Mouse (Mus musculus) stomach, postnatal 0 days (tissue): ENCODE data around the gene Alkbh1. TPM values are rescaled to one million over a fixed set of nuclear protein-coding genes. Genes with fewer than 3 reads are reported as not detected.

Experiments
- ATAC-seq: fragments of 200-750 bp; cut with Nextera tagmentation; 2 replicates; pipeline ENCODE4 v1.8.0; 2017; ENCODE audit not compliant: low FRiP score, low TSS enrichment
- DNase-seq: peaks from one replicate; pipeline ENCODE4 v3.0.0-alpha.2; 2016; ENCODE audit warnings: low spot score
- H3K27ac ChIP-seq: fragments of 300-500 bp; sonication (generic); replicated peaks from 2 replicates; pipeline ENCODE4 v1.5.1; 2014; ENCODE audit warnings: mild to moderate bottlenecking, control low read depth
- H3K27me3 ChIP-seq: fragments of 300-500 bp; sonication (generic); 2 replicates; pipeline ENCODE4 v1.6.1; 2014; ENCODE audit warnings: low read length; ENCODE audit not compliant: control insufficient read depth, insufficient read depth
- H3K36me3 ChIP-seq: fragments of 300-500 bp; sonication (generic); 2 replicates; pipeline ENCODE4 v1.6.1; 2014; ENCODE audit warnings: low read length, mixed read lengths; ENCODE audit not compliant: control insufficient read depth, insufficient read depth
- H3K4me1 ChIP-seq: fragments of 300-500 bp; sonication (generic); replicated peaks from 2 replicates; pipeline ENCODE4 v1.6.1; 2014; ENCODE audit warnings: antibody characterized with exemption; ENCODE audit not compliant: control insufficient read depth, insufficient read depth
- H3K4me2 ChIP-seq: fragments of 300-500 bp; sonication (generic); replicated peaks from 2 replicates; pipeline ENCODE4 v1.6.1; 2014; ENCODE audit warnings: low read depth, mild to moderate bottlenecking, control low read depth, moderate library complexity
- H3K4me3 ChIP-seq: fragments of 300-500 bp; sonication (generic); 2 replicates; pipeline ENCODE4 v1.5.1; 2014; ENCODE audit warnings: low read depth, low read length, control low read depth
- H3K9ac ChIP-seq: fragments of 300-500 bp; sonication (generic); 2 replicates; pipeline ENCODE4 v1.6.1; 2014; ENCODE audit warnings: mild to moderate bottlenecking, low read length, control low read depth, mixed read lengths
- H3K9me3 ChIP-seq: fragments of 300-500 bp; sonication (generic); 2 replicates; pipeline ENCODE4 v1.6.1; 2016; ENCODE audit warnings: low read length; ENCODE audit not compliant: control insufficient read depth
- CTCF ChIP-seq: IDR thresholded peaks from 2 replicates; pipeline ENCODE4 v1.5.1; 2016; ENCODE audit warnings: antibody characterized with exemption, low read depth, mild to moderate bottlenecking, moderate library complexity
- EP300 ChIP-seq: optimal IDR thresholded peaks from 2 replicates; pipeline ENCODE3; 2016; ENCODE audit warnings: antibody characterized with exemption
- WGBS: fragments of 180-500 bp; shearing (Covaris S2); extraction: QIAGEN DNeasy Blood & Tissue Kit; methylation state at CpG from one replicate; pipeline ENCODE4 v1.1.7; 2014; 5-methylcytosine and 5-hydroxymethylcytosine counted together
- microRNA-seq: library from miRNA; unstranded; fragments of <30 nt; microRNA quantifications from one replicate; pipeline ENCODE4, GENCODE M21; 2016
- polyA plus RNA-seq: library from polyadenylated mRNA; unstranded; fragments of >200 nt; fragmentation: Nextera tagmentation; extraction: Ambion mirVana; gene quantifications from 2 replicates; pipeline ENCODE4 v1.2.1, GENCODE M21; 2015

The Alkbh1 gene
- polyA plus RNA-seq, 1 experiment from 2014 or later, result 21.8 TPM

GRCm38 (mm10) chr12:87385051-87385450 lies 58.8 kb downstream of the Alkbh1 start:
- 70% methylated on average over 3 of the region's 3 CpGs for WGBS
- no peak overlapping the region for H3K4me2 ChIP-seq
- H3K27ac ChIP-seq, result no peak overlapping the region
- no peak overlapping the region for H3K9ac ChIP-seq
- H3K9me3 ChIP-seq, result no peaks in the 10 kb centered on the region
- ATAC-seq (no peak), DNase-seq (no peak)
- H3K4me1 ChIP-seq, result peaks cover 2% of the 10 kb centered on the region; the same call in 1 of the 2 replicates
- TF ChIP-seq CTCF (no peak), EP300 (no peak)
- no peak overlapping the region for H3K4me3 ChIP-seq
- H3K36me3 ChIP-seq, result no peaks in the 10 kb centered on the region
- H3K27me3 ChIP-seq, result no peaks in the 10 kb centered on the region

GRCm38 (mm10) chr12:87381380-87381682 lies 62.5 kb downstream of the Alkbh1 start:
- WGBS, result 36% methylated on average over 2 of the region's 2 CpGs
- no peak overlapping the region for H3K27ac ChIP-seq
- H3K9ac ChIP-seq, result no peak overlapping the region
- 0 out of 2 replicates have a peak, but pooled peaks cover 2% of the 10 kb centered on the region for H3K4me1 ChIP-seq
- H3K4me2 ChIP-seq, result no peak overlapping the region
- TF ChIP-seq CTCF (no peak), EP300 (no peak)
- H3K9me3 ChIP-seq, result no peaks in the 10 kb centered on the region
- H3K4me3 ChIP-seq, result no peak overlapping the region
- no peaks in the 10 kb centered on the region for H3K27me3 ChIP-seq
- ATAC-seq, result 0 out of 2 replicates have a peak, but pooled peaks have one; percentile 8
- DNase-seq, result no peak
- no peaks in the 10 kb centered on the region for H3K36me3 ChIP-seq

DNA sequence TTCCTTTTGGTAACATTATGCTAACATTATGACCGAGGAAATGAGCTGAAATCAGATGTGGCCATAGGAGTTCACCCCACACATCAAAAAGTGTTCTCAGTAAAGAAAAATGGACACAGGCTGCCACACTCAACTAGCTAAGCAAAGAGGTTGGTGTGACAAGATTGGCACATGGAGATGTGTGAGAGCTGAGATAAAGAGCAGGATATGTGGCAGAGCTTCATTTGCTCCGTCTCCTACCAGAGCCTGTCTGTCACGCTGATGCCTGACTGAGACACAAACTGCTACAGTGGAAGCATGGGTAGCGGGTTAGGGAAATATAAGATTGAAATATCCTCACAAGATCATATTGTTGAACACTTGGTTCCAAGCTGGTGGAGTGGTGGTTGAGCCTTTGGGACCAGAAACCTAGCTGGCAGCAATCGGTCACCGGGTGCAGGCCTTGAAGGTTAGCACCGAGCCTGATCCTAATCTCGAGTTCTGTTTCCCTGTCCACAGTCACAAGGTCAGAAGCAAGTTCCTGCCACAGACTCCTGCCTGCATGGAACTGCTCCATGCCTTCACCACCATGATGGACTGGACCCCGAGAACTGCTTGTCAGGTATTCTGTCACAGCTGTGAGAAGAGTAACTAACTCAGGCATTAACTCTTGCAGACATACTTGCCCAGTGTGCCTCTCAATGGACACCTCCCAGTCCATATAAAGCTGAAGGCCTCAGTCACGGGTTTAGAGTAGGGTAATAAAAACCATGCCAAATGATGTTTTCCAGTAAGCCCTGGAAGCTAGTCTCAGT lies 63.0 kb downstream of the Alkbh1 start:
- DNase-seq (no peak), ATAC-seq (0 out of 2 replicates have a peak, but pooled peaks have one; percentile 52)
- no peak for TF ChIP-seq CTCF
- TF ChIP-seq EP300, result no peak
- Histone ChIP-seq H3K27ac (no peak overlapping the region), H3K27me3 (no peaks in the 10 kb centered on the region), H3K4me1 (0 out of 2 replicates have a peak, but pooled peaks cover 2% of the 10 kb centered on the region), H3K9me3 (no peaks in the 10 kb centered on the region), H3K9ac (no peak overlapping the region), H3K36me3 (no peaks in the 10 kb centered on the region), H3K4me2 (no peak overlapping the region), H3K4me3 (no peak overlapping the region)
- WGBS, result 76% methylated on average over 10 of the region's 10 CpGs

- ATAC-seq, result no peak
Observed at GRCm38 (mm10) chr12:87379496-87379895, 64.3 kb downstream of the Alkbh1 start.

More at GRCm38 (mm10) chr12:87379496-87379895, 64.3 kb downstream of the Alkbh1 start:
- no peak overlapping the region for H3K4me2 ChIP-seq
- no peak overlapping the region for H3K9ac ChIP-seq
- no peak overlapping the region for H3K27ac ChIP-seq
- 0 out of 2 replicates have a peak, but pooled peaks cover 2% of the 10 kb centered on the region for H3K4me1 ChIP-seq
- no peaks in the 10 kb centered on the region for H3K36me3 ChIP-seq
- no peak for DNase-seq
- H3K4me3 ChIP-seq, result no peak overlapping the region
- 74% methylated on average over 2 of the region's 2 CpGs for WGBS
- no peaks in the 10 kb centered on the region for H3K9me3 ChIP-seq
- no peaks in the 10 kb centered on the region for H3K27me3 ChIP-seq
- TF ChIP-seq CTCF (no peak), EP300 (no peak)

Small RNA genes within 50 kb of the gene (microRNA-seq; reads per million reads assigned to microRNA genes)
- 64.6 reads per million, percentile 38 among the genes with 10 or more reads in this experiment for gene Mir3068

Other genes with a start within 250 kb of the Alkbh1 start
- 0.85 and 1.0 TPM in 2 replicates for gene Samd15, start 244.3 kb downstream of the Alkbh1 start, polyA plus RNA-seq
- 1.1 TPM in 2 replicates for gene Tmed8, start 243.6 kb downstream of the Alkbh1 start, polyA plus RNA-seq
- gene Noxred1, start 205.3 kb downstream of the Alkbh1 start, polyA plus RNA-seq, result 0.11 TPM in 1 of 2 replicates, not detected in the other
- gene Vipas39, start 177.8 kb downstream of the Alkbh1 start, polyA plus RNA-seq, result 20.7 and 22.3 TPM in 2 replicates
- 94.9 and 96.1 TPM in 2 replicates for gene Ahsa1, start 177.5 kb downstream of the Alkbh1 start, polyA plus RNA-seq
- 0.28 and 0.34 TPM in 2 replicates for gene Ism2, start 144.3 kb downstream of the Alkbh1 start, polyA plus RNA-seq
- 201 and 204 TPM in 2 replicates for gene Sptlc2, start 55.7 kb downstream of the Alkbh1 start, polyA plus RNA-seq
- 226 and 238 TPM in 2 replicates for gene Slirp, start 121 bp downstream of the Alkbh1 start, polyA plus RNA-seq
- gene Snw1, start 28.3 kb upstream of the Alkbh1 start, polyA plus RNA-seq, result 71.5 and 75.5 TPM in 2 replicates
- gene Gm5788, start 50.7 kb upstream of the Alkbh1 start, polyA plus RNA-seq, result not detected in 2 replicates
- not detected in 2 replicates for gene Gm8300, start 70.3 kb upstream of the Alkbh1 start, polyA plus RNA-seq
- gene Oog1, start 158.7 kb upstream of the Alkbh1 start, polyA plus RNA-seq, result not detected in 2 replicates
- not detected in 2 replicates for gene Gm4027, start 174.9 kb upstream of the Alkbh1 start, polyA plus RNA-seq
- not detected in 2 replicates for gene Gm16381, start 200.6 kb upstream of the Alkbh1 start, polyA plus RNA-seq